Mouse (Mus musculus): ENCODE data around the gene Bricd5. TPM values are rescaled to one million over a fixed set of nuclear protein-coding genes. Genes with fewer than 3 reads are reported as not detected.

The Bricd5 gene
- total RNA-seq, 2 experiments from 2014 or later = 1.7 to 1.8 TPM

GRCm38 (mm10) chr17:24507806-24508460, 34.2 kb downstream of the Bricd5 start:
- no peak for DNase-seq (ENCODE audit: low spot score in 2 of 2)
- intact Hi-C loops (cut with DNase I) = no loop called here

- intact Hi-C loops (cut with DNase I) = loop anchor here (5.0 kb wide), 1 partner anchor 36 kb away; the partner anchor contains the start of gene Mlst8
- DNase-seq (ENCODE audit: low spot score in 2 of 2) = peak; percentile 73 to 78
Observed at GRCm38 (mm10) chr17:24513609-24514008, 39.9 kb downstream of the Bricd5 start.

- intact Hi-C loops (cut with DNase I) = loop anchor here (5.0 kb wide), 1 partner anchor 37 kb away; the partner anchor contains the start of gene Mlst8
- DNase-seq (ENCODE audit: low spot score in 2 of 2) = no peak
Observed at GRCm38 (mm10) chr17:24514270-24515257, 40.9 kb downstream of the Bricd5 start.

GRCm38 (mm10) chr17:24520450-24520849, 46.8 kb downstream of the Bricd5 start:
- intact Hi-C loops (cut with DNase I) = no loop called here
- no peak for DNase-seq (ENCODE audit: low spot score in 2 of 2)

- intact Hi-C loops (cut with DNase I) = no loop called here
- DNase-seq (ENCODE audit: low spot score in 2 of 2) = no peak
Observed at GRCm38 (mm10) chr17:24524734-24525133, 51.0 kb downstream of the Bricd5 start.

Other genes starting within 250 kb of the Bricd5 start
- 1 to 10 TPM; 6.2 to 6.7 TPM for gene Ccnf, start 222.4 kb upstream of the Bricd5 start, total RNA-seq (2021)
- 1 to 10 TPM in 1 of 2 experiments, under 1 TPM in 1; 0.77 to 1.3 TPM for gene Abca17, start 122.8 kb upstream of the Bricd5 start, total RNA-seq (2021)
- 100 to 1,000 TPM; 111 to 118 TPM for gene Abca3, start 121.9 kb upstream of the Bricd5 start, total RNA-seq (2021)
- gene Rnps1, start 59.3 kb upstream of the Bricd5 start, total RNA-seq (2021) = 100 to 1,000 TPM; 141 to 145 TPM
- gene Eci1, start 47.2 kb upstream of the Bricd5 start, total RNA-seq (2021) = 10 to 100 TPM; 22.3 to 22.4 TPM
- 1 to 10 TPM; 4.8 to 6.5 TPM for gene Dnase1l2, start 30.8 kb upstream of the Bricd5 start, total RNA-seq (2021)
- gene E4f1, start 3.6 kb upstream of the Bricd5 start, total RNA-seq (2021) = 10 to 100 TPM; 31.2 to 33.1 TPM
- gene Pgp, start 3.5 kb upstream of the Bricd5 start, total RNA-seq (2021) = 10 to 100 TPM; 70.6 to 74.9 TPM
- gene Mlst8, start 5.2 kb downstream of the Bricd5 start, total RNA-seq (2021) = 10 to 100 TPM; 32.3 to 36.9 TPM
- 100 to 1,000 TPM; 134 to 145 TPM for gene Caskin1, start 14.7 kb downstream of the Bricd5 start, total RNA-seq (2021)
- 10 to 100 TPM; 86.8 to 91.7 TPM for gene Traf7, start 54.1 kb downstream of the Bricd5 start, total RNA-seq (2021)
- 10 to 100 TPM; 36.2 to 40.4 TPM for gene Rab26, start 60.3 kb downstream of the Bricd5 start, total RNA-seq (2021)
- 10 to 100 TPM; 68.6 to 78.7 TPM for gene Pkd1, start 76.0 kb downstream of the Bricd5 start, total RNA-seq (2021)
- gene Tsc2, start 158.7 kb downstream of the Bricd5 start, total RNA-seq (2021) = 100 to 1,000 TPM; 122 to 130 TPM
- gene Nthl1, start 158.8 kb downstream of the Bricd5 start, total RNA-seq (2021) = 1 to 10 TPM; 4.4 to 5.0 TPM
- gene Slc9a3r2, start 176.4 kb downstream of the Bricd5 start, total RNA-seq (2021) = 10 to 100 TPM; 52.6 to 53.0 TPM
- 1 to 10 TPM in 1 of 2 experiments, under 1 TPM in 1; 0.95 to 1.4 TPM for gene Npw, start 184.6 kb downstream of the Bricd5 start, total RNA-seq (2021)
- gene Zfp598, start 195.8 kb downstream of the Bricd5 start, total RNA-seq (2021) = 10 to 100 TPM; 37.9 to 39.3 TPM
- gene Syngr3, start 216.1 kb downstream of the Bricd5 start, total RNA-seq (2021) = 100 to 1,000 TPM; 228 to 245 TPM
- 10 to 100 TPM; 19.0 to 19.1 TPM for gene Gfer, start 222.3 kb downstream of the Bricd5 start, total RNA-seq (2021)
- gene Noxo1, start 222.3 kb downstream of the Bricd5 start, total RNA-seq (2021) = 1 to 10 TPM; 2.5 to 3.6 TPM
- 10 to 100 TPM; 28.5 to 29.2 TPM for gene Tbl3, start 233.8 kb downstream of the Bricd5 start, total RNA-seq (2021)
- not detected for gene Rnf151, start 244.2 kb downstream of the Bricd5 start, total RNA-seq (2021)
- gene Rps2, start 244.2 kb downstream of the Bricd5 start, total RNA-seq (2021) = 100 to 1,000 TPM; 492 to 494 TPM

All from left cerebral cortex, postnatal 14 days (tissue).